Mouse (Mus musculus): ENCODE measurements around the gene Gm11983.
A peak's percentile ranks its signal among the peaks of the same experiment; 100 is the strongest.
"Not testable (repeated sequence)": the region's sequence is repeated elsewhere in the genome, so short reads cannot be mapped to it uniquely, and the experiment has no call there.

Gene Gm11983

DNA sequence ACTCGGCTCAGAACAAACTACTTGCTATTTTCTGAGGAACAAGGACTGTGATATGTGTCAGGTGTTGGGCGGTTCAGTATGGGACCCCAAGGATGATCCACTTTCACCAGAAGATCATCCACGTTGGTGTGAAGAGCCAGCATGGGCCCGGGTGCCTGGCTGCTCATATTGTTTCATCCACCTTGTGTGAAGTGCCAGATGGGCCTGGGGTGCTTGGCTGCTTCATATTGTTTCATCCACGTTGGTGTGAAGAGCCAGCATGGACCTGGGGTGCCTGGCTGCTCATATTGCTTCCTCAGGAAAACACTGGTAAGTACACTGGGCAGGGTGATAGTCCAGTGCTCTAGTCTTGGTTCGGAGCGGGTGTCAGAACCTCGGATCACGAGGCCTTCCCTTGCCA is 3.7 kb downstream of the Gm11983 start:
- Histone ChIP-seq H3K27me3 (ENCODE audit: control insufficient read depth, insufficient read depth, low read length, poor library complexity, severe bottlenecking) (no peaks in the 10 kb centered on the region), H3K36me3 (ENCODE audit: control insufficient read depth, insufficient read depth, low read length, poor library complexity, severe bottlenecking) (no peaks in the 10 kb centered on the region)
- no peak for DNase-seq (ENCODE audit: low read depth, low spot score)

DNA sequence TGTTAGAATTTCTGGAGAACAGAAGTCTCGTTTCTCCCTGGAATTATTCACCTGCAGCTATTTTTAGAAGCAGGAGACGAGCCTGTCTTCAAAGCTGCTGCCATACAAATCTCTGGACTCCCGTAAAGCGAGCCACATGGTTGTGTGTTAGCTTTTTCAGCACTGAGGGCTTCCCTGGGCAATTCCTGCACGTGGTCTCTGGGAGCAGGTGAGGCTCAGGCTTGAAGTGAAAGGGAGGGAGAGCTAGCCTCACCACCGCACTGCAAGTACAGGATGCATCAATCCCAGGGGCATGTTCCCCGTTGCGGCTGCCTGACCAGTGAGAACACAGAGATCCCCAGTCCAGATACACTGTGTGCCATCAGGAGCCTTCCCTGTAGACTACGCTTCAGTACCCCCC is 5.5 kb downstream of the Gm11983 start:
- H3K27me3 ChIP-seq (ENCODE audit: control insufficient read depth, insufficient read depth, low read length, poor library complexity, severe bottlenecking): no peaks in the 10 kb centered on the region
- no peak for DNase-seq (ENCODE audit: low read depth, low spot score)

GRCm38 (mm10) chr11:6828196-6828595 is 9.3 kb downstream of the Gm11983 start:
- DNase-seq (ENCODE audit: low read depth, low spot score): no peak
- Histone ChIP-seq H3K27me3 (ENCODE audit: control insufficient read depth, insufficient read depth, low read length, poor library complexity, severe bottlenecking) (no peaks in the 10 kb centered on the region), H3K36me3 (ENCODE audit: control insufficient read depth, insufficient read depth, low read length, poor library complexity, severe bottlenecking) (no peaks in the 10 kb centered on the region)

More for the DNA sequence above, 5.5 kb downstream of the Gm11983 start:
- H3K36me3 ChIP-seq (ENCODE audit: control insufficient read depth, insufficient read depth, low read length, poor library complexity, severe bottlenecking): no peaks in the 10 kb centered on the region

GRCm38 (mm10) chr11:6826157-6826556 is 11.3 kb downstream of the Gm11983 start:
- DNase-seq (ENCODE audit: low read depth, low spot score): no peak
- H3K36me3 ChIP-seq (ENCODE audit: control insufficient read depth, insufficient read depth, low read length, poor library complexity, severe bottlenecking): no peaks in the 10 kb centered on the region
- no peaks in the 10 kb centered on the region for H3K27me3 ChIP-seq (ENCODE audit: control insufficient read depth, insufficient read depth, low read length, poor library complexity, severe bottlenecking)

DNA sequence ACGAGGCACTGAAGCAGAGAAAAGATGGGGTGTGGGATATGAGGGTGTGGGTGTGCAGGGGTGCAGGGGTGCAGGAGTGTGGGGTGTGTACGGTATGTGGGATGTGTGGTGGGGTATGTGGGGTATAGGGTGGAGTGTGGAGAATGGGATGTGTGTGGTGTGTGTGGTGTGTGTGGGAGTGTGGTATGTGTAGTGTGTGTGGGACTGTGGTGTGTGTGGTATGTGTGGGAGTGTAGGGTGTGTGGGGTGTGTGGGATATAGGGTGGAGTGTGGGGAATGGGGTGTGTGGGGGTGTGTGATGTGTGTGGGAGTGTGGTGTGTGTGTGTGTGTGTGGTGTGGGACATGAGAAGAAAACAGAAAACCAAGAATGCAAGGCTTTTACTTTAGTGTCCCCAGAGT is 14.3 kb downstream of the Gm11983 start:
- no peaks in the 10 kb centered on the region for H3K36me3 ChIP-seq (ENCODE audit: control insufficient read depth, insufficient read depth, low read length, poor library complexity, severe bottlenecking)
- no peak for DNase-seq (ENCODE audit: low read depth, low spot score)
- no peaks in the 10 kb centered on the region for H3K27me3 ChIP-seq (ENCODE audit: control insufficient read depth, insufficient read depth, low read length, poor library complexity, severe bottlenecking)

- Histone ChIP-seq H3K36me3 (ENCODE audit: control insufficient read depth, insufficient read depth, low read length, poor library complexity, severe bottlenecking) (no peaks in the 10 kb centered on the region), H3K27me3 (ENCODE audit: control insufficient read depth, insufficient read depth, low read length, poor library complexity, severe bottlenecking) (no peaks in the 10 kb centered on the region)
- DNase-seq (ENCODE audit: low read depth, low spot score): no peak
Observed at GRCm38 (mm10) chr11:6814486-6814885, 23.0 kb downstream of the Gm11983 start.

DNA sequence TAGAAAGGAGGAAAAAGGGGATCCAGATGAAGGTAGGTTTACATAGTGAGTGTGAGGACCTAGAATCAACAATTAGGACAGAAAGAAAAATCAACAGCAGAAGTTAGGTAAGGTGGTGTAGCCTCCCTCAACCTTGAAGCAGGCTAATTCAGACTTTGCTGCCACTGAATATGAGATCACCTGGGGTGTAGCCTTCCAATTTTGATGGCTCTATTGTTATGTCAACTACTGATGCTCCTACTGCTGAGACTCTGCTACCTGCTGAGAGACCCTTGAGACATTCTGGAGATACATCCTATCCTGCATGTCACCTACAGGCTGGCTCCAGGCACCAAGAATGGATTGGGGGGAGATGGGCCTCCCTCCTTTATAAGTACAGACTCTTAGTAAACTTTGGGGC is 34.6 kb downstream of the Gm11983 start:
- not testable (repeated sequence) for DNase-seq (ENCODE audit: low read depth, low spot score); H3K36me3 ChIP-seq (ENCODE audit: control insufficient read depth, insufficient read depth, low read length, poor library complexity, severe bottlenecking)

DNA sequence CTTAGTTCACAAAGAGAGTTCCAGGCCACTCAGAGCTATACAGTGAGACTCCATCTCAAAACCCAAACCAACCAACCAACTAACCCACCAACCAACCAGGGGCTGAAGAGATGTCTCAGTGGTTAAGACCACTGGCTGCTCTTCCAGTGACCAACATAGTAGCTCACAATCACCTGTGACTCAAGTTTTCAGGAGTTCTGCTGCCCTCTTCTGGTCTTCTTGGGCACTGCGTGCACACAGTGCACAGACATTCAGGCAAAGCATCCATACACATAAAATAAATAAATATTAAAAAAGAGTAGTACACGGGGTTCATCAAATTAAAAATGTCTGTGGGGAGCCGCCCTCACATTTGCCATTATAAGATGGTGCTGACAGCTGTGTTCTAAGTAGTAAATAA is 46.8 kb downstream of the Gm11983 start:
- DNase-seq (ENCODE audit: low read depth, low spot score): peak; percentile 23
- Histone ChIP-seq H3K27me3 (ENCODE audit: control insufficient read depth, insufficient read depth, low read length, poor library complexity, severe bottlenecking) (no peaks in the 10 kb centered on the region), H3K36me3 (ENCODE audit: control insufficient read depth, insufficient read depth, low read length, poor library complexity, severe bottlenecking) (no peaks in the 10 kb centered on the region)

More for the DNA sequence above, 34.6 kb downstream of the Gm11983 start:
- H3K27me3 ChIP-seq (ENCODE audit: control insufficient read depth, insufficient read depth, low read length, poor library complexity, severe bottlenecking): not testable (repeated sequence)

All from splenic B cell, adult 2 months (primary cell).